Mouse (Mus musculus) lung, embryonic 14.5 days (tissue): Measurements from ENCODE around the gene Zfp319. TPM values are rescaled to one million over a fixed set of nuclear protein-coding genes. Genes with fewer than 3 reads are reported as not detected.

Experiments
- ATAC-seq: fragments of 200-750 bp; cut with Nextera tagmentation; 2 replicates; pipeline ENCODE4 v1.8.0; 2017; ENCODE audit warnings: mild to moderate bottlenecking, moderate TSS enrichment, moderate library complexity; ENCODE audit not compliant: insufficient read depth
- DNase-seq: peaks from one replicate; pipeline ENCODE4 v3.0.0-alpha.2; 2015
- H3K27ac ChIP-seq: fragments of 300-500 bp; sonication (generic); 2 replicates; pipeline ENCODE4 v1.5.1; 2014; ENCODE audit warnings: low read depth, mild to moderate bottlenecking, moderate library complexity
- H3K27me3 ChIP-seq: fragments of 300-500 bp; sonication (generic); 2 replicates; pipeline ENCODE4 v1.6.1; 2014; ENCODE audit warnings: low read length, control low read depth; ENCODE audit not compliant: insufficient read depth
- H3K36me3 ChIP-seq: fragments of 300-500 bp; sonication (generic); 2 replicates; pipeline ENCODE4 v1.6.1; 2014; ENCODE audit warnings: control low read depth; ENCODE audit not compliant: insufficient read depth
- H3K4me1 ChIP-seq: fragments of 300-500 bp; sonication (generic); 2 replicates; pipeline ENCODE4 v1.6.1; 2014; ENCODE audit warnings: antibody characterized with exemption, control low read depth; ENCODE audit not compliant: insufficient read depth
- H3K4me2 ChIP-seq: fragments of 300-500 bp; sonication (generic); 2 replicates; pipeline ENCODE4 v1.6.1; 2014; ENCODE audit warnings: mild to moderate bottlenecking
- H3K4me3 ChIP-seq: fragments of 300-500 bp; sonication (generic); 2 replicates; pipeline ENCODE4 v1.5.1; 2014; ENCODE audit warnings: low read depth, low read length
- H3K9ac ChIP-seq: fragments of 300-500 bp; sonication (generic); 2 replicates; pipeline ENCODE4 v1.6.1; 2014
- H3K9me3 ChIP-seq: fragments of 300-500 bp; sonication (generic); 2 replicates; pipeline ENCODE4 v1.6.1; 2016; ENCODE audit warnings: low read depth, low read length, control low read depth
- CTCF ChIP-seq: IDR thresholded peaks from 2 replicates; pipeline ENCODE4 v1.5.1; 2016; ENCODE audit warnings: antibody characterized with exemption, low read depth
- WGBS: fragments of 180-500 bp; shearing (Covaris S2); extraction: QIAGEN DNeasy Blood & Tissue Kit; methylation state at CpG from one replicate; pipeline ENCODE4 v1.1.7; 2014; 5-methylcytosine and 5-hydroxymethylcytosine counted together
- polyA plus RNA-seq: library from polyadenylated mRNA; unstranded; fragments of >200 nt; fragmentation: Nextera tagmentation; extraction: Ambion mirVana; gene quantifications from 2 replicates; pipeline ENCODE4 v1.2.1, GENCODE M21; 2014

The Zfp319 gene
- polyA plus RNA-seq, 1 experiment from 2014 or later: 10.9 TPM

- 4% methylated on average over 15 of the region's 15 CpGs for WGBS
- Histone ChIP-seq H3K36me3 (no peaks in the 10 kb centered on the region), H3K9ac (peak overlapping the region; percentile 38; the same call in 1 of the 2 replicates), H3K27ac (no peak overlapping the region), H3K9me3 (no peaks in the 10 kb centered on the region), H3K4me2 (peak overlapping the region; percentile 96), H3K27me3 (peaks cover 9% of the 10 kb centered on the region; the same call in 1 of the 2 replicates), H3K4me3 (peak overlapping the region; percentile 68), H3K4me1 (peaks cover 12% of the 10 kb centered on the region)
- peak; percentile 76 for DNase-seq
- ATAC-seq: peak; percentile 32; the same call in 1 of the 2 replicates
- TF ChIP-seq CTCF: peak; percentile 49
Measured at GRCm38 (mm10) chr8:95351461-95351860, 19.7 kb upstream of the Zfp319 start.

- peaks cover 11% of the 10 kb centered on the region for H3K4me1 ChIP-seq
- no peak for ATAC-seq
Measured at GRCm38 (mm10) chr8:95348811-95349630, 17.3 kb upstream of the Zfp319 start.

DNA sequence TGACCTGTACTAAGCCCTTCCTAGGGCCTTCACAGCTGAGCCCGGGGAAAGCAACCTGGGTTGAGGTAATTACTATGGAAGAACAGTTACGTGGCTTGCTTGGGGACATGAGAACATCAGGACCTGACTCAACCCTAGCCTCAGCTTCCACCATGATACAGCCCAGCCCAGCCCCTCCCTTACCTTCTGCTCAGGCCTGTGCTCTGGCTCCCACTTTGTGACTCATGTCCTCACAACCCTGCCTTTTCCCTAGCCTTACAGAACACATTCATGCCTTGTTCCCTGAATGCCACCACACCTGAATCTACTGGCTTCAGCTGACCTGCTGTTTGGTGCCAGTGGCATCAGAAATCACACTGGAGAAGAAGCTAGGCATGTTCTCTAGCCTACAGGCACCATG, 16.6 kb upstream of the Zfp319 start:
- H3K9ac ChIP-seq: no peak overlapping the region
- no peaks in the 10 kb centered on the region for H3K9me3 ChIP-seq
- no peak for TF ChIP-seq CTCF
- peaks cover 13% of the 10 kb centered on the region for H3K36me3 ChIP-seq
- no peak for DNase-seq
- H3K27ac ChIP-seq: no peak overlapping the region
- H3K4me1 ChIP-seq: peaks cover 6% of the 10 kb centered on the region; the same call in 1 of the 2 replicates
- H3K27me3 ChIP-seq: peaks cover 5% of the 10 kb centered on the region; the same call in 1 of the 2 replicates
- no peak for ATAC-seq
- whole genome bisulfite sequencing: 91% methylated on average over 2 of the region's 2 CpGs
- H3K4me3 ChIP-seq: no peak overlapping the region
- no peak overlapping the region for H3K4me2 ChIP-seq

More at GRCm38 (mm10) chr8:95348811-95349630, 17.3 kb upstream of the Zfp319 start:
- peak; percentile 72 for DNase-seq
- 36% methylated on average over 19 of the region's 19 CpGs for WGBS
- TF ChIP-seq CTCF: peak; percentile 16; the same call in 1 of the 2 replicates
- H3K4me3 ChIP-seq: no peak overlapping the region
- H3K4me2 ChIP-seq: peak overlapping the region; percentile 26; the same call in 1 of the 2 replicates
- no peak overlapping the region for H3K27ac ChIP-seq
- H3K9ac ChIP-seq: no peak overlapping the region
- H3K36me3 ChIP-seq: peaks cover 6% of the 10 kb centered on the region
- H3K9me3 ChIP-seq: no peaks in the 10 kb centered on the region
- H3K27me3 ChIP-seq: peaks cover 9% of the 10 kb centered on the region; the same call in 1 of the 2 replicates

GRCm38 (mm10) chr8:95346643-95347545, 15.1 kb upstream of the Zfp319 start:
- Histone ChIP-seq H3K36me3 (peaks cover 24% of the 10 kb centered on the region), H3K27ac (no peak overlapping the region), H3K9ac (no peak overlapping the region), H3K4me3 (no peak overlapping the region), H3K4me1 (peaks cover 5% of the 10 kb centered on the region; the same call in 1 of the 2 replicates), H3K9me3 (no peaks in the 10 kb centered on the region), H3K27me3 (peaks cover 5% of the 10 kb centered on the region; the same call in 1 of the 2 replicates), H3K4me2 (no peak overlapping the region)
- TF ChIP-seq CTCF: peak; percentile 81
- peak; percentile 95 for DNase-seq
- WGBS: 14% methylated on average over 8 of the region's 8 CpGs
- peak; percentile 58 for ATAC-seq

GRCm38 (mm10) chr8:95344668-95345067, 12.9 kb upstream of the Zfp319 start:
- H3K27me3 ChIP-seq: no peaks in the 10 kb centered on the region
- TF ChIP-seq CTCF: peak; percentile 40
- no peaks in the 10 kb centered on the region for H3K9me3 ChIP-seq
- no peak overlapping the region for H3K4me2 ChIP-seq
- ATAC-seq (no peak), DNase-seq (no peak)
- no peaks in the 10 kb centered on the region for H3K4me1 ChIP-seq
- H3K27ac ChIP-seq: no peak overlapping the region
- H3K36me3 ChIP-seq: peaks cover 35% of the 10 kb centered on the region
- WGBS: 71% methylated on average over 6 of the region's 6 CpGs
- H3K9ac ChIP-seq: no peak overlapping the region
- no peak overlapping the region for H3K4me3 ChIP-seq

DNA sequence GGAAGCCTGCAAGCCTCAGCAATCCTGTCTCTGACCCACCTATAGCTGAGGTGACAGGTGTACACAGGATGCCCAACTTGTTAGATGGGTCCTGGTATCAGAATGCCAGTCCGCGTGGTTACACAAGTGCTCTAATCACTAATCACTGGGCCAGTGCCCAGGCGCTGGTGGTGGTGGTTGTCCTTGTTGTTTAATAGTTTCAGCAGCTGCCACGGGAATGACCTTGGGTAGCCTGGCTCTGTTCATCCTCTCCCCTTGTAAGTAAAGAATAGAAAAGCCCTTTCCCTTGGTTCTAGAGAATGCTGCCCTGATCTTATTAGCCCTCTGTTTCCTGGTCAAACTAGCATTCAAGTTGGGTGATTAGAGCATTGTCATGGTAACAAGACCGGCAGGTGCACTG, 10.0 kb upstream of the Zfp319 start:
- Histone ChIP-seq H3K36me3 (peaks cover 48% of the 10 kb centered on the region), H3K9ac (no peak overlapping the region), H3K4me1 (no peaks in the 10 kb centered on the region), H3K9me3 (no peaks in the 10 kb centered on the region), H3K4me2 (no peak overlapping the region), H3K4me3 (no peak overlapping the region), H3K27me3 (no peaks in the 10 kb centered on the region), H3K27ac (no peak overlapping the region)
- no peak for DNase-seq
- no peak for TF ChIP-seq CTCF
- no peak for ATAC-seq
- 63% methylated on average over 5 of the region's 5 CpGs for WGBS
